Mouse (Mus musculus) v-Abl transformed pro-B cells (cell line): ENCODE results near the gene Chn2.
"Not testable (repeated sequence)": the region's sequence is repeated elsewhere in the genome, so short reads cannot be mapped to it uniquely, and the experiment has no call there.

ENCODE experiments used
- in situ Hi-C, 2 experiments: fragments of 400-800 bp; cut with MboI; formaldehyde crosslinking; loops; one replicate each; pipeline ENCODE4 v1.15.1; 2025; ENCODE audit not compliant: unreplicated experiment in 2 of 2

The Chn2 gene

DNA sequence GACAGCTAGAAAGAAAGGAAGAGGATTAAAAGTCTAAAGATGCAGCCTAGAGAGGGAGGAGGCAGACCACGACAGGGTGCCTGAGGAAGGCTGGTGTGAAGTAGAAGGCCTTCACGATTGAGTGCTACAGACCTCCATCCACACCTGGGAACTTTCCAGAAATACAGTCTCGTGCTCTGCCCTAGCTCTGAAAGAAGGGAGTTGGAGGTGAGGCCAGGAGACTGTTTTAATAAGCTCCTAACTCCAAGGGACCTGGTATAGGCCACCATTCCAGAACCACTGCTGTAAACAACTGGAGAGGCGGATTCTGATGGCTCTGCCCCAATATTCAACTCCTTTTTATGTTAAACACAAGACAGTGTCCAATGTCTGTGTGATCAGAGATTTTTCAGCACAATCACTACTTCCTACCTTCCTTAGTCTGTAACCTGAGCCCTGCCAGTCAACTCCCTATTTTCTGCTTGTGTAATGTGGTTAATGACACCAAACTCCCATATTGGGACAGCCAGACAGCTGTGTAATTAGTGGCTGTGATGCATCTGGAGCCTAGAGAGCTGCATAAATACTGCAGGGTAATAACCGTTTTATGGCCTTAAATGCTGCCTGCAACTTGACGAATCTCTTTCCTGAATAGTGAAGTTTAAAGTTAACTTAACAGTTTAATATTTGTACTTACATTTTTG is 109.6 kb downstream of the Chn2 start:
- in situ Hi-C loops: no loop called here

DNA sequence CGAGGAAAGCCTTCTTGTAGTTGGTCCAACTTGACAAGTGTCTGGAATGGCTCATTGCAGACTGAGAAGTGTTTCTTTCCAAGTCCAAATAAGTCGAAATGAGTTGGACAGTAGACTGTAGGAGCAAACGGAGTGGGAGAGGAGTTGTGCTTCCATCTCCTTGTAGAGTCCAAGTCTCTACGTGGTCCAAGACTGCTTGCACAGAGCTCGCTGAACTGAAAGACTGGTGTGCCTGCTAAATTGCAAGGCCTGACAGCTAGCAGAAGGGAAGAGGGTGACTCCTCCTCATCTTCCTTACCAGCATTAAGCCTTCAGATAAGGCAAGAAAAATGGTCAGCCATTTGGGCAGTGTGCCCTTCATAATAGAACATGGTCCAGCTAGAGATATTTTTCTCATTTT is 111.5 kb downstream of the Chn2 start:
- in situ Hi-C loops: no loop called here

DNA sequence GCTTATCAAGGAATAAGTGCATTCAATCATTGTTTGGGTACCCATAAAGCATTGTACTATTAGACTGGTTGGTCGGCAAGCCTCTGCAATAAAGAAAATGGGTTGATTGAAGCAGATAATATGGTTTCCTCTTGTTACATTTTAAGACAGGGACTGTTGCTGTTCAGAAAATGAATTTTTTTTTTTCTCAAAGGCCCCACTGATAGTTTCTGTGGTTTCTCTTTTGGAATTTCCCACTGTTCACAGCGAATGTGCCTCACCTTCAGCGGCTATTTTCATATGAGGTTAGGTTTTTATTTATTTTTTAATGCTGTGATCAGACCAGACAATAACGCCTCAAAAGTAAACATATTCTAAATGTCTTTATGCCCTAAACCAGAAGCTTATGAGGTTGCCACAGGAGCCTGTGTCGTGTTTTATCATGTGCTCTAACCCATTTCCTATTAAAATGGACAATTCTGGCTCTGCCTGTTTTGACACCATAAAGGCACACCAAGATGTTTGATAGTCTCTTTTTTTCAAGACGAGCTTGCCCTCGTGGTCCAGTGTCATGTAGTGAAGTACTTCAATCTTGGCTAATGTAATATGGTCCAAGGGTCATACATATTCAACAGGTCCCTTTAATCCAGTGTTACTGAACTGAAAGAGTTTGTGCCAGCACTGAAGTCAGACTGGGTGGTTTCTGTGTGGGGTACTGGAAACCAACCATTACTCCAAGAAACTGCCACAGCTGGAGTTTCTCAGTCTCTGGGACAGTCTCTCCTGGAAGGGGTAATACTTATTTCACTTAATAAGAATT is 112.3 kb downstream of the Chn2 start:
- in situ Hi-C loops: no loop called here

DNA sequence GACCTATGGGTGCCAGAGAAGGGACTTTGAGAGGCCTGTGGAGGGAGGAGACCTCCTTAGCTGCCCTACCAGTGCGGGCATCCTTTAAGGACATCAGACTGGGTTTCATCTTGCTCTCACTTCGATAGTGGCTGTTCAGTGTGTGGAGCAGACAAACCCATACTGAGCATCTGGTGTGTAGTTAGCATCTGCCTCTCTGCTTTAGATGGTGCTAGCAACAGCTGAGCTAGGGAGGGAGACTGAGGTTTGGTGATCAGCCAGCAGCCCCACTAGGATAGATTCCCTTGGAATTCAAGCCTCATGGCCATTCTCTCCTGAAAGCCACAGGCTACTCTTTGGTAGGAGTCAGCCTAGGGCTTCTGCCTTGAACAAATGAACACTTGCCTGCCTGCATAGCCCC is 117.7 kb downstream of the Chn2 start:
- in situ Hi-C loops: no loop called here

DNA sequence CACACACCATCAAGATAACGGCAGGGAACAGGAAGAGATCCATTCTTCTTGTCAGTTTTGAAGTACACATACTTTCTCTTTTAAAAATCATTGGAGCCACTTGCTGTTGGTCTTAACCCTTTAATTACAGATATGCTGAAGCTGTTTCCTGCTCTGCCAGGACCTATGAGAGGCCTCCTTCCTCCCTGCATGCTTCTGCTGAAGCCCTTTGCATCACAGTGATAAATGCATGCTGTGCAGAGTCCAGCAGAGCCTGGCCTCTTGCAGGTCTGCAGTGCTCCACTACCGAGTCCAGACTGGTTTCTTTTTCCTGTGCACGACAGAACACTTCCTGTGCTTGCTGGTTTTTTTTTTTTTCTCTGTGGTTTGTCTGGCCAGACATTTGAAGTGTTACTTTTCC is 119.0 kb downstream of the Chn2 start:
- in situ Hi-C loops: no loop called here

DNA sequence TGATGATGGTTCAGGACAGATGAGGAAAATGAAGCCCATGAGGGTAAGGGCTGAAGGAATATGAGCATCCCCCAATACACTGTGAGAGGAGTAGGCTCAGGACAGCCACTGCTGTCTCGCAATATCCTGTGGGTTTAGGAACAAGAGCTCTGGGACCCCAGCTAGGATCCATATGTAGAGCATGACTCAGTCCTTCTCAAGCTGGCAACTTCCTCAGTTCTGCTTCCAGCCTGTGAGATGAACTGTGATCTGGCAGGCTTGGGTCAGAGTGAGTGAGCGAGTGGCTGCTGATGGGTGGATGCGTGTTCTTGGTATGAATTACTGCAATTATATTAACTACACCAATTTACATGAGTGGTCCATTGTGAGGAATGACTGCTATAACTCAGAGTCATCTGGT is 121.3 kb downstream of the Chn2 start:
- in situ Hi-C loops: no loop called here

DNA sequence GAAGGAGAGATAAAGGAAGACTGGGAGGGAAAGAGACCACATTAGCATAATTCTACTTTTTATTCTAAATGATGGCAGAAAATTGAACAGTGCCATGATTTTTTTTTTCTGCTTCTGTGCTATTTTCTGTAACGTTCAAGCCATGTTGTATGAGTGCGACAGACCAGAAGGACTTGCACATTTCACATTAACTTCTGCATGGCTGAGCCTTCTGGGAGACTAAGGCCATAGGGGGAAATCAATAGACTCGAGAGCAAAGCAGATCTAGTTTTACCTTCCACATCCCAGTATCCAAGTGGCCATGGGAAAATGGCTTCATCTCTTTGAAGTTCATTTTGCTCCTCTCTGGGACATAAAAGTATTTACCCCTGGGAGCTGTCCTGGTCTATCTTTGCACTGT is 121.9 kb downstream of the Chn2 start:
- in situ Hi-C loops: no loop called here

DNA sequence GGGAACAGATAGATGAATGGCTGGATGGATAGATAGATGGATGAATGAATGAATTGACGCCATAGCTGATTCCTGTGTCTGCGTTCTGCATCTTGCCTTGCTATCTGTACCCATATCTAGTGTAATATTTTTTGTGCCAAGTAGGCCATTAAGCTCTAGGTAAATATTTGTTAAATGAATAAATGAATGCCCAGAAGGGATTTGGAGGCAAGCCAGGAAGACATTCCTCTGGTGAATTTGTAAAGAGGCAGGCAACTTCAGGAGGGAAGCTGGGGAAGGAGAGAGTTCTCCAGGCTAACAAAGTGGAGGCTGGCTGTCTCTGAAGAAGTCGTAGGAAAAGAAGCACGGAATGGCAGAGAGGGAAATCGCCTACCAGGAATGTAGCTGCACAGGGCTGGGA is 123.0 kb downstream of the Chn2 start:
- in situ Hi-C loops: no loop called here

DNA sequence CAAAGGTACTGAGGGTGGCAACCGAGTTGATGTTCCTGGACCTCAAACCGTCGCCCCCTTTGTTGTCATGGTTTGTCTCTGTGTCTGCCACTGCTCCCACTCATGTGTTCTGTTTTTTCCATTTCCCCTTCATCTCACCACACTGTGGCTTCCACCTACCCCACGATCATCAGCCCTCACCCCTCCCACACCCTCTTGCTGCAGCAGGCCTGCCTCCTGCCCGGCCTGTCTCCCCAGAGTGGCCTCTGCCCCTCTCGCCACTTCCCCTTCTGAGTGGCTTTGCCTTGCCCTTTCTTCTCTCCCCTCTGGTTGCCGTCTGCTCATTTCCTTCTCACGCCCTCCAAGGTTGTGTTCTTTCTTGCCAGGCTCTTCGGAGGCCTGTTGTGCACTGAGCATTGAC is 123.4 kb downstream of the Chn2 start:
- in situ Hi-C loops: no loop called here

DNA sequence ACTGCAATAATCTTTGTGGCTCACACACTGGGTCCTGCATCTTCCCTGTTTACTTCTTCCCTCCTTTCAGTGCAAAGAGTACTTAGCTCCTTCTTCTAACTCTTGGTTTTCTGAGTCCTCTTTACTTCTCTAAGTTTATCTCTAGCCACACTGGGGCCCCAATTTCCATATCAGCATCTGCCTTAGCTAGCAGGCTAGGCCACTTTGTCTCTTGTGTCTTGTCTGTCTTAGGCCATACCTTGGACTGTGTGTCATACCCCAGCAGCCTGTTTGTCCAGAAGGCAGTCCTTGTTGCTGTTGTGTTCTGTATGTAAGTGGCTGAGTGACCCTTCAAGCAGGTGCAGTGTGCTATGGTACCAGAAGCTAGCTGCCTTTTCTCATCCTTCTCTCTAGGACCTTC is 124.3 kb downstream of the Chn2 start:
- in situ Hi-C loops: no loop called here

DNA sequence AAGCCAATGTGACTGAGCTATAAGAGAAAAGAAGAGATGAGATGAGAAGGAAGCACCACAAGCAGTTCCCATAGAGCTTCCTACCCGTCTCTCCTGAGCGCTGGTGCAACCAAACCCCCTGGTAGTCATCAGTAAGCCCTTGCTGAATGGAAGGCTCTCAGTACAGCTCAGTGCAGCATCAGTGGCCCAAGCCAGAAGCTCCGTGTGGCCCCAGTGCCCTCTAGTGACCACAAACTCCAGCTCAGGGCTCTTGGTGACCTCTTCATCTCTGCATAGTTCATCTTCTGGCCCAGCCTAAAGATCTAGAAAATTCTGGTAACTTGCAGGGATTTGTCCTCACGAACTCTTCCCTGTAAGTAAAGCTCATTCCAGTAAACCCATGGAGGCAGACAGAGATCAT is 125.4 kb downstream of the Chn2 start:
- in situ Hi-C loops: no loop called here

DNA sequence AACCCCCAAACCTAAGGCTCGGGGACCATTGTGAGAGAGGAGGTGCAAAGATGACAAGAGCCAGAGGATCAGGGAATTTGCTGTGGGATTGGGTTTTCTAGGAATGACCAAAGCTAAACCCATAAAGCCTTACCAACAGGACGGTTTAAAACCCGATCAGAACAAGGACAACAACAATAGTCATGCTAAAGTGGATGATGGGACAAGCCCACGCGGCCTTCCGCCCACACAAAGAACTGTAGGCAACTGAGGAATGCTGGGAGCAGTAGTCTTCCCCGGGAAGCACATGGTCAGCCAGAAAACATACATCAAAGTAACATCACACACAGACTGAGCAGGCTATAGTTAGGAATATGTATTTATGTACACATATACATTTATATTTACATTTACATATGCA is 125.9 kb downstream of the Chn2 start:
- in situ Hi-C loops: no loop called here

DNA sequence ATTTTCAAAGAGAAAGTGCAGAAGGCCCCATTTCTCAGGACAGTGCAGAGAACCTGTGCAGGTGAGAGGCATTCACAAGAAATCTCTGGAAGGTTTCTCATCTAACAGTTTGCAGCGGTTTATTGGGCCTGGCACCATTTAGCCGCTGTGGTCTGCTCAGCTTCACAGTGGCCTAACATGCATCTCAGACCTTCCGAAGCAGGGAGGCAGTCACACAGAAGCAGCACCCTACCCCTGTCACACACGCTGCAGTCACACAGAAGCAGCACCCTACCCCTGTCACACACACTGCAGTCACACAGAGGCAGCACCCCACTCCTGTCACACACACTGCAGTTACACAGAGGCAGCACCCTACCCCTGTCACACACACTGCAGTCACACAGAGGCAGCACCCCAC is 126.5 kb downstream of the Chn2 start:
- in situ Hi-C loops: no loop called here

DNA sequence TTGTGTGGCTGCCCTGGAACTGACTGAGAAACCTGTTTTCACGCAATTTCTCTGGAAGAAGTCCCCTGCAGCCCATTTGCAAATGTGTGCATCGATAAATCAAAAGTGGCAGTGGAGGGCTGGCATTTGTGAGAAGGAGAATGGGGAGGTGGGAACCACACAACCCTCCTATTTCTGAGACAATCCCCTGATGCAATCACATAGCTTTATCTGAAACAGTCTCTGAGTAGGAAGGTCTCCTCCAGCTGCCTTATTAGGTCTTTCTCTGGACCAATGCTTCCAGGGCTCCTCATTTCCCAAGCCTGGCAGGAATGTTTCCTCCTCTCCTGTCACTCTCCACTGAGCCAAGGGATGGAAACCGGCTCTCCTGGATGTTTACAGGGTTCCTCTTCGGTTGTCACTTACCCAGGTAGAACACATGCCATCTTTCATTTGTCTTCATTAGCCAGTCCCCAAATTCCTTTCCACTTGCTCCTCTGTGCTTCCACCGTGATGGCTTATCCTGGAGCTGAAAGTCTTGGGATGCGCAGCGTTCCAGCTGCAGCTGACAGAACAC is 127.7 kb downstream of the Chn2 start:
- in situ Hi-C loops: no loop called here

DNA sequence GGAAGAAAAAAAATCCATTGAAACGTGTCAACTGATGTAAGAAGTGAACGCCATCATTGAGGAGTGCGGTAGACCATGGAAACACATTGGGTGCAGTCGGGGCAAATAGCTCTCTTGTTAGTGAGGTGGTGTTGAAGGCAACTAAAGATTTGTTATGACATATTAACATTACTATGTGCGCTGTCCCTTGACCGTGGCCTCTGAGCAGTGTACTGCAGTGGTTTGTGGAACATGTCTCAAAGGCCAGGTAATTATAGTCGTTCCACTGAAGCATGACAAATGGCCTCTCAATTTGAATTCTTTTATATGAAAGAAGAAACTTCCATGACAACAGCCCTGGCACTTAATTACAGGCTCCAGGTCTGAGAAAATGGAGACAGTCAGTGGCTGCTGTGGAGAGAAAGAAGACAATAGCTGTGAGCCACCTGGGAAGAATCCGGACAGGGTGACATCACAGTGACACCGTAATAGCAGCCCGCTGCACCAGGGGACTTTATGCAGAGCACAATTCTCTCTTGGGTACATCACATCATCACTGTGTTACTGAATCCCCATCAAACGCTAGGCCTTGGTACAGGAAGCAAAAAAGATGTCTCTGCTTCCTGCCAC is 131.0 kb downstream of the Chn2 start:
- in situ Hi-C loops: no loop called here

DNA sequence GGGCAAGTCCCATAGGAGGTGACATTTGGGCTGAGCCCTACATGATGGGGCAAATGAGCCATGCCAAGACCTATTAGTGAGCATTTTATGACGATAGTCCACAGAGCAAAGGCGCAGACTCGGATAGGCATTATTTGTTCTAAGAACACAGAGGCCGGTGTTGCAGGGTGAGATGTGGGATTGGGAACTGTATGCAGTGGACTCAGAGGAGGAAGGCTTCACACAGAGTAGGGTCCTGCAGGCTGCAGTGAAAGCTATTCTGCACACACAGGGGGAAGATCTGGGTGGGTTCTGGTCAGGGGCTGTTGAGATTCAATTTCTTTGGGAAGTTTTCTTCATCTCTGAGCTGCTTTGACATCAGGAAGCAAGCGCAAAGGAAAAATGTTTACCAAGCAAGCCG is 132.0 kb downstream of the Chn2 start:
- in situ Hi-C loops: no loop called here

DNA sequence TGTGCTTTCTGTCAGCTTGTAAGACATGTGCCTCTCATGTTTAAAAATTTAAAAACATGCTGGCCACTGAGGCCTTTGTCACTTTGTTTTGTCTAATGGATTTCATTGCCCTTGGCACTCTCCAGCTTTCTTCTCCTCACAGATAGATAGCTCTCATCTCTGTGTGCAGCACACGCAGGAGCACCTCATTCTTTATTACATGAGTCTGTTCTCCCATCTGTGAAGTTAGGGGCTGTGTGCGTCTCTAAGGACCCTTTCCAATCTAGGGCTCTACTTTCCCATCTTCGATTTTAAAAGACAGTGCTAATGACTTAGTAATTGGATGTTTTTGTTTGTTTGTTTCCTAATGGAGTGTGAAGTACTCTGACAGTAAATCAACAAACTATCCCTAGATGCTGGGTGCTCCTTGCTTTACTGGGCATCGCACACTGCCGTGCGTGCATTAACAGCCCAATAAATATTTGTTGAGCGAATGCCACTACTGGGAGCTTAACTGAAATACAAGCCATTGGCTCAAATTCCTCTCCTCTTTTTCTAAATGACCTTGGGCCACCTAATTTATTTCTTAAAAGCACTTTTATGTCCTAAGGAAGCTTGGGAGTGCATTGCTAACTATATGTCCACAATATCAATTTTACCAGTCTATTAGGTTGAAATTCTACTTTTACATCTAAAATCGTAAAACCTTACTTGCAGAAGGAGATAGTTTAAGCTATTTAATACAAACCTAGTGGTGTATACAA is 136.3 kb downstream of the Chn2 start:
- in situ Hi-C loops: no loop called here

DNA sequence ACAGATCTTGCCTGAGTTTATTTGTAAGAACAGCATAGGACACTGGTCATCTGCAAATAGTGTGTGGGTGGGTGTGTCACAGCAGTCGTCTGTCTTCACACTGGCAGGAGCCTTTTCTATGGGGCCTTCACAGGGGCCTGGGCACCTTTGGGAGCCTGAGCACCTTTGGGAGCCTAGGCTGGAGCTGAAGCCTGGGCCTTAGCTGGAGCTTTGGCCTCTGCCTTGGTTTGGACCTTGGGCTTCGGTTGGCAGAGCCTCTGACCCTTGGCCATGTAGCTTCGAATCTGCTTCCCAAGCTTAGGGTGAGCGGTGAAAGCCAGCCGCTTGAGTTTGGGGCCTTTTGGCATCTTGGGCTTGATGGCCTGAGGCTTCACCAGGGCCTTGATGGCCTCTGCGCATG is 137.7 kb downstream of the Chn2 start:
- in situ Hi-C loops: not testable (repeated sequence)

DNA sequence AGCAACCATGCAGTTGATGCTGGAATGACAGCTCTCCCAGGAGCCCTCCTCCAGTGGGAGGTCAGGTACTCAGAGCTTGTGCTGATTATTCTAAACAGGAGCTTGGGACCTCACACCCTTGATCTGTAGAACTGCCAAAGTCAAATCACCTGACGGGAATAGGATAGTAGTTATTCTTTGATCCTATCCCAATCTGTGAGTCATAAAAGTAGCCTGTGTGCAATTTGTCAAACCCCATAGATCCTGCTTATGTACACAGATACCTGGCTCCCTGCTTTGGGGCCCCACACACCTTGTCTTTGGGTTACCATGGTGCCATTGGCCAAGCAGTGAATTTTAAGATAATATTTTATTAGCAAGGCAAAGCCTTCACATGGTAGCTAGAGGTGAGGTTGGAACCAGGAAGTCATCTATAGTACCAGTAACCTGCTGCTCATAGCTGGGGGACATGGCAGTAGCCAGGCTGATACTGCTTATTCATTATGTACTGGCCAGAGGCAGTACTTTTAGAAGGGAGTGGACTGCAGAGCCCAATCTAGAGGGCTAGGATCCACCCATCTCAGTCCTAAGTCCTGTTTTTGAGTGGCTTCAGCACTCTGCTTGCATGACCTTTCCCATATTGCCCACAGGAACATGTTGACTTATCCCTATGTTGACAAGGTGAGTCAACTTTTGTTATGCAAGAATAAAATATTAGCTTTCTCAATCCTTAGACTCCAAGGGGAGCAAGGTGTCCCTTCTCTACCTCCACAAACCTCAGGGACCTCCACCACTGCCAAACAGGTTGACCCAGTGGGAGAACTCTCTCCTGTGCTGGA is 139.9 kb downstream of the Chn2 start:
- in situ Hi-C loops: no loop called here

DNA sequence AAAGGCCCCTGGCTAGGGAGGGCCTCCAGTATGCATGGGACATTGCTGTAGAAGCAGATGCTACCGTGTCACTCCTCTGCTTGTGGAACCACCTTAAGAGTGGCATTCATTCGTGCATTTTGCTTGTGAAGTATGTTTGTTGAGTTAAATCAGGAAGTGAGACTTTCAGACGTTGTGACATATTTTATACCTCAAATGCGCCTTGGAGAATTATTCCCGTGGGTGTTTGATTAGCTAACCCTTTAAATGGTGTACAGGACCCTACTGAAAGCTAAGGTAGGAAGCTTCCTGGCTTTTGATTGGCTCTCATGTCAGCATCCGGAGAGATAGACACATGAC is 140.5 kb downstream of the Chn2 start:
- in situ Hi-C loops: no loop called here
